12 mouse cellular contexts compared by ENCODE assay signal in the genomic region with DNA sequence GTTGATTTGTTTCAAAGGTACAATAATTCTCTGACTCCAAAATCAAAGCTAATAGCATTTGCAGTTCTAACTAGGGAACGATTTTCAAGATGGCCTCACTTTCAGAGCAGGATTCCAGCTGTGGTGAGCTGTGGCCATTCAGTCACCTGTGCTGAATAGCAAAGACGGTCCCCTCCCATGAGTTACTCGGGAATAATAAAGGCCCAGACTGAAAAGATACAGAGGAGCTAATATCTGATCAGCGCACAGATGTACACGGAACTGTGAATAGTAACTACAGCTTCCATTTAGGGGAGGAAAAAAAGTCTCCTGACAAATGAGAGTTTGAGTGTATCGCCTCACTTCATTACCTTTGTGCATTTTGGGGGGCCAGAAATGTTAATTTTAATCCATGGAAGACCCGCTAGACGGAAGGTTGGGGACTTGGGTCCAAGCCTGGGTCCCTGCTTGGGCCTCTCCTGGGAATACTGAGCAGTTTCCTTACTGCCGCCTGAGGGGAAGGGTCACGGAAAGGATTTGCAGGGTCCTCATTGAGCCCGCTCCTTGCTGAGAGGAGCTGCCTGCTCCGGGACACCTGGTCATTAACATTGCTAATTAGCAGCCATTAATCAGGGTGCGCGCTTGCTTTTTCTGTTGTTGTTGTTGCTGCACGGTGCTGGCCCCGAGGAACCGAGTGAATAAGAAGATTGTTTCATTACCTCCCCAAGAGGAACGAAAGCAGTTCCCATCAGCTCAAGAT.
A peak's percentile ranks its signal among the peaks of the same experiment; 100 is the strongest.
DNase-seq lines count a peak whose midpoint lies in the region; ATAC-seq and TF ChIP-seq lines count a peak whose summit lies in the region.
"Had no signal": no experiment of that assay in that cellular context is flagged by ENCODE, and none has a peak within 500 bp of the region (broad histone marks: within the 10 kb centered on the region; RNA-seq: fewer than 3 reads in every experiment).

No protein-coding gene starts in this region.

- no peak for TF ChIP-seq POLR2A in cerebellum, adult 2 months (IDR thresholded peaks at IDR 0.05; ENCODE audit: borderline replicate concordance, insufficient read depth, low read length)

- no peak for ATAC-seq in kidney, postnatal 0 days (replicated peaks; ENCODE audit: low FRiP score, low read depth)
- ATAC-seq in forebrain, embryonic 12.5 days (ENCODE audit: low FRiP score): peak; percentile 92
- no peak for ATAC-seq in limb, embryonic 12.5 days (ENCODE audit: insufficient number of reproducible peaks, insufficient read depth, low FRiP score, low TSS enrichment, low read depth)
- peak; percentile 70; the same call in 1 of the 2 replicates for ATAC-seq in neural tube, embryonic 14.5 days (ENCODE audit: low read depth)
- ATAC-seq: intestine, embryonic 16.5 days had no signal

- no peak for DNase-seq in kidney, postnatal 0 days (ENCODE audit: low spot score)
- DNase-seq in kidney, adult 18-20 months: no peak
- DNase-seq in cerebellum, adult 2 months: no peak
- no peak for DNase-seq in gastrocnemius, postnatal 10 days
- DNase-seq in adrenal gland, adult (ENCODE audit: inconsistent age in 2 of 2, low spot score in 1 of 2): no peak
- DNase-seq: cerebellum, adult 11-12 months had no signal

- H3K4me1 ChIP-seq in kidney, postnatal 0 days (replicated peaks; ENCODE audit: insufficient read depth, low read length): no peaks in the 10 kb centered on the region
- H3K4me1 ChIP-seq in forebrain, embryonic 12.5 days: peaks cover 34% of the 10 kb centered on the region
- peaks cover 13% of the 10 kb centered on the region for H3K4me1 ChIP-seq in limb, embryonic 12.5 days (replicated peaks)
- H3K4me1 ChIP-seq in neural tube, embryonic 14.5 days (ENCODE audit: control insufficient read depth, insufficient read depth, low read length): peaks cover 9% of the 10 kb centered on the region; the same call in 1 of the 2 replicates
- no peaks in the 10 kb centered on the region for H3K4me1 ChIP-seq in cerebellum, adult 2 months (ENCODE audit: control insufficient read depth, insufficient read depth, low read length)

- H3K27me3 ChIP-seq in kidney, postnatal 0 days (ENCODE audit: insufficient read depth, low read length): no peaks in the 10 kb centered on the region
- H3K27me3 ChIP-seq in forebrain, embryonic 12.5 days: no peaks in the 10 kb centered on the region
- no peaks in the 10 kb centered on the region for H3K27me3 ChIP-seq in limb, embryonic 12.5 days
- no peaks in the 10 kb centered on the region for H3K27me3 ChIP-seq in neural tube, embryonic 14.5 days (ENCODE audit: control insufficient read depth, insufficient read depth, low read length)
- H3K27me3 ChIP-seq in cerebellum, adult 2 months (ENCODE audit: control insufficient read depth, insufficient read depth, low read length): no peaks in the 10 kb centered on the region
- H3K27me3 ChIP-seq: CH12.LX had no signal

- H3K27ac ChIP-seq in kidney, postnatal 0 days: no peak overlapping the region
- H3K27ac ChIP-seq in forebrain, embryonic 12.5 days: peak overlapping the region; percentile 87
- H3K27ac ChIP-seq in limb, embryonic 12.5 days: no peak overlapping the region
- peak overlapping the region; percentile 40 for H3K27ac ChIP-seq in neural tube, embryonic 14.5 days (ENCODE audit: low read depth, low read length)
- no peak overlapping the region for H3K27ac ChIP-seq in cerebellum, adult 2 months (ENCODE audit: insufficient read depth, low read length)
- H3K27ac ChIP-seq: lung, embryonic 15.5 days had no signal

- TF ChIP-seq CTCF in kidney, postnatal 0 days (IDR thresholded peaks at IDR 0.05; ENCODE audit: low read depth): no peak
- no peak for TF ChIP-seq CTCF in cerebellum, adult 2 months (IDR thresholded peaks at IDR 0.05; ENCODE audit: borderline replicate concordance, insufficient read depth, low read depth, low read length)

- no peaks in the 10 kb centered on the region for H3K9me3 ChIP-seq in kidney, postnatal 0 days (replicated peaks; ENCODE audit: low read length)
- no peaks in the 10 kb centered on the region for H3K9me3 ChIP-seq in forebrain, embryonic 12.5 days
- no peaks in the 10 kb centered on the region for H3K9me3 ChIP-seq in limb, embryonic 12.5 days
- no peaks in the 10 kb centered on the region for H3K9me3 ChIP-seq in neural tube, embryonic 14.5 days (ENCODE audit: control insufficient read depth, low read length)
- H3K9me3 ChIP-seq: lung, embryonic 15.5 days had no signal

- WGBS in kidney, postnatal 0 days: 22% methylated on average over 18 of the region's 18 CpGs
- WGBS in forebrain, embryonic 12.5 days: 3% methylated on average over 18 of the region's 18 CpGs
- 11% methylated on average over 18 of the region's 18 CpGs for WGBS in limb, embryonic 12.5 days
- WGBS in neural tube, embryonic 14.5 days: 6% methylated on average over 18 of the region's 18 CpGs
- WGBS in cerebellum, adult 2 months: 41% methylated on average over 18 of the region's 18 CpGs

- no peaks in the 10 kb centered on the region for H3K36me3 ChIP-seq in kidney, postnatal 0 days (ENCODE audit: insufficient read depth, low read length)
- no peaks in the 10 kb centered on the region for H3K36me3 ChIP-seq in forebrain, embryonic 12.5 days (replicated peaks)
- no peaks in the 10 kb centered on the region for H3K36me3 ChIP-seq in limb, embryonic 12.5 days
- no peaks in the 10 kb centered on the region for H3K36me3 ChIP-seq in neural tube, embryonic 14.5 days (ENCODE audit: control insufficient read depth, insufficient read depth, low read length)
- H3K36me3 ChIP-seq: lung, embryonic 15.5 days had no signal

- peak overlapping the region; percentile 30; the same call in 1 of the 2 replicates for H3K4me2 ChIP-seq in kidney, postnatal 0 days (ENCODE audit: low read length)
- peak overlapping the region; percentile 44 for H3K4me2 ChIP-seq in forebrain, embryonic 12.5 days
- H3K4me2 ChIP-seq in limb, embryonic 12.5 days: peak overlapping the region; percentile 40
- peak overlapping the region; percentile 32 for H3K4me2 ChIP-seq in neural tube, embryonic 14.5 days (ENCODE audit: low read depth, low read length)
- H3K4me2 ChIP-seq: lung, embryonic 15.5 days had no signal

- H3K9ac ChIP-seq in kidney, postnatal 0 days (ENCODE audit: low read depth, low read length): no peak overlapping the region
- no peak overlapping the region for H3K9ac ChIP-seq in forebrain, embryonic 12.5 days
- H3K9ac ChIP-seq in limb, embryonic 12.5 days (replicated peaks): no peak overlapping the region
- no peak overlapping the region for H3K9ac ChIP-seq in neural tube, embryonic 14.5 days (replicated peaks; ENCODE audit: low read depth, low read length)
- H3K9ac ChIP-seq: lung, embryonic 15.5 days had no signal

- H3K4me3 ChIP-seq in kidney, postnatal 0 days (replicated peaks; ENCODE audit: low read depth, low read length): no peak overlapping the region
- H3K4me3 ChIP-seq in forebrain, embryonic 12.5 days (replicated peaks): no peak overlapping the region
- H3K4me3 ChIP-seq in limb, embryonic 12.5 days (replicated peaks): 0 out of 2 replicates have a peak overlapping the region, but pooled peaks have one; percentile 6
- no peak overlapping the region for H3K4me3 ChIP-seq in neural tube, embryonic 14.5 days (ENCODE audit: low read depth, low read length)
- H3K4me3 ChIP-seq in cerebellum, adult 2 months (replicated peaks; ENCODE audit: insufficient read depth, low read depth, low read length): no peak overlapping the region
- H3K4me3 ChIP-seq: lung, embryonic 15.5 days had no signal

Comparison
In these comparisons a context has a peak if more than half of its experiments do, and no peak if none do; other contexts are left out.
1. ATAC-seq: peak in forebrain, embryonic 12.5 days (single experiment) and neural tube, embryonic 14.5 days (single experiment); none in kidney, postnatal 0 days (single experiment) and limb, embryonic 12.5 days (single experiment).
2. H3K27ac ChIP-seq: peak in forebrain, embryonic 12.5 days (single experiment) and neural tube, embryonic 14.5 days (single experiment); none in kidney, postnatal 0 days (single experiment), limb, embryonic 12.5 days (single experiment) and cerebellum, adult 2 months (single experiment).
3. Peak in every context shown above with its lines, with median percentiles within 50 percentile points of each other: H3K4me2 ChIP-seq.